Mouse (Mus musculus): ENCODE results near the gene Cisd2.

The Cisd2 gene

DNA sequence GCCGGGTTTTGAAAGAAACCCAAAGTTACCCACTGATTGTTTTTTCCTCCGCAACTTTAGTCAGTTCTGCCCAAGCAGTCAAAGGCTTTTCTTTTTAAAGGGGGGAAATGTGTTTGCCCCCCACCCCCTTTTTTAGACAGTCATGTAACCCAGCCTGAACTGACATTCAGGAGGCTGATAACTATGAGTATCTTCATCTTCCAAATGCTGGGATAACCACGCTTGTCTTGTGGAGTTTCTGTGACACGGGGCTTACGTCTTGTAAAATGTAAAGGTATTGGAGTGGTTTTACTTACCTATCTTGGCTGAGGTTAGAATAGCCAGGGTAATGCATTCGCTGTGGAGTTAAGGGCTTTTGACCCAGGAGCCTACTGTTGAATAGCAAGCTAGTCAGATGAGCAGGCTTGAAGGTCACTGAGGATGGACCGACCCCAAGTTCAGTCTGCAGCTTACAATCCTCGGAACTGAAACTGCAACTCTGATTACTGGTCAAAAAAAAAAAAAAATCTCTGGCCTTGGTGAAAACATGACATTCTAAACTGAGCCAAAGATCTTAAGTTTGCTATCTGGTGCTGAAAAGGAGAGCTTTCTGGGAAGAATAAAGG is at the start of gene Cisd2:
Gene Cisd2, minus strand, starts transcription at position 318 of the 605 bp plus-strand sequence.
- DNase-seq (ENCODE audit: low read depth, low spot score): peak; percentile 52

- no peak for DNase-seq (ENCODE audit: low read depth, low spot score)
Measured at GRCm38 (mm10) chr3:135470823-135471222, 47.1 kb upstream of the Cisd2 start.

GRCm38 (mm10) chr3:135469974-135470373 is 46.2 kb upstream of the Cisd2 start:
- DNase-seq (ENCODE audit: low read depth, low spot score): peak; percentile 95

DNA sequence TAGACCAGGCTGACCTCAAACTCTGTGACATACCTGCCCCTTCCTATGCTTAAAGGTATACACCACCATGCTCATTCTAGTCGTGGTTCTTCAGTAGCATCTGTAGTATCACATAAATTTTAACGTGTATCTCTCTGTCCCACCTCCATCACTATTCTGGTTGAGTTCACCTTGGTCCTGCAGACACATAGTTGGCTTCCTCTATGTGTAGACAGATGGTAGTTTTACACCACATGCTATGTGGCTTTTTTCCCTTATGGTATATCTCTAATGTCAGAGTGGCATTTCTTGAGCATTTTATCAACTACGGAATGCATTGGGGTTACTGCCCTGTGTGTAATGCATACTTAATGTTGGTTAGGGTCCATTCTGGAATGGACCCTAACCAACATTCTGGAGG is 45.4 kb upstream of the Cisd2 start:
- DNase-seq (ENCODE audit: low read depth, low spot score): no peak

- peak; percentile 27 for DNase-seq (ENCODE audit: low read depth, low spot score)
Measured at GRCm38 (mm10) chr3:135468402-135468801, 44.7 kb upstream of the Cisd2 start.

DNA sequence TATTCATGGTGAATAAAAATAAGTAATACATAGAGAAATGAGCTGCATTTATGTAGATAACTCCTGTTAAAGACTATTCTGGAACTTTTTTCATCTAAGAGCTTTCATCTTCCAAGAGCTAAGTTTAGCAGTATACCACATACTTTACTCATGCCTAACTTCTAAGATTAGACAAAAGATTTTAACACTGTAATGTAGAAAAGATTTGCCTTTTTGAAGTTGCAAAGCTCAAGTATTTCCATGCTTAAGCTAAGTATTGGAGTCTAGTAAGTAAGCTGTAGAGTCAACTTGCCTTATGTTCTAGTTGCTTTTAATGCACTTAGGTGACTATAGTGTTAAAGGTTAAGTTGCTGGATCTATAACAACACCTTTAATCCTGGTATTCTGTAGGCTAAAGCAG is 35.3 kb upstream of the Cisd2 start:
- no peak for DNase-seq (ENCODE audit: low read depth, low spot score)

DNA sequence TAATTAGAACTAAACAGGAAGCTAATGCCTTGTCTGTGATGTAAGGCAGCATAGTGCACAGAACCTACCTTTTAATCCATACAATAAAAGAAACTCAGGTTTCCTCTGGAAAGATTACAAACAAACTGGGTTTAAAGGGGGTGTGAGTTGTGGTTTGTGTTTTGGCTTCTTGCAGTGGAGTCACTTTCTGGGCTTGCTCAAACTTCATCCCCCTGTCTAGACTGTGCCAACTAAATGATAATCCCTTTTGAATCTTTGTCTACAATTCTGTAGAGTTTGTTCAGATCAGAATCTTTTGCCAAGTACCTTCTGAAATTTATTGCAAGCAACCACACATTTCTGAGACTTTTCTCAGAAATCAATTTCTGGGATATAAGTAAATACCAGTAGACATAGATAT is 21.2 kb upstream of the Cisd2 start:
- DNase-seq (ENCODE audit: low read depth, low spot score): no peak

- DNase-seq (ENCODE audit: low read depth, low spot score): no peak
Measured at GRCm38 (mm10) chr3:135440621-135441020, 16.9 kb upstream of the Cisd2 start.

- peak; percentile 85 for DNase-seq (ENCODE audit: low read depth, low spot score)
Measured at GRCm38 (mm10) chr3:135440221-135440620, 16.5 kb upstream of the Cisd2 start.

- no peak for DNase-seq (ENCODE audit: low read depth, low spot score)
Measured at GRCm38 (mm10) chr3:135439651-135440050, 15.9 kb upstream of the Cisd2 start.

- peak; percentile 79 for DNase-seq (ENCODE audit: low read depth, low spot score)
Measured at GRCm38 (mm10) chr3:135438913-135439531, 15.3 kb upstream of the Cisd2 start.

- peak; percentile 80 for DNase-seq (ENCODE audit: low read depth, low spot score)
Measured at GRCm38 (mm10) chr3:135438531-135438912, 14.8 kb upstream of the Cisd2 start.

- peak; percentile 99 for DNase-seq (ENCODE audit: low read depth, low spot score)
Measured at GRCm38 (mm10) chr3:135437758-135438495, 14.2 kb upstream of the Cisd2 start, which contains the start of gene Ube2d3. Gene Ube2d3, plus strand, starts transcription at chr3:135438149.

GRCm38 (mm10) chr3:135436901-135437616 is 13.3 kb upstream of the Cisd2 start:
- DNase-seq (ENCODE audit: low read depth, low spot score): no peak

- DNase-seq (ENCODE audit: low read depth, low spot score): peak; percentile 71
Measured at GRCm38 (mm10) chr3:135422856-135423607, 693 bp downstream of the Cisd2 start.

GRCm38 (mm10) chr3:135422232-135422855 is 1.4 kb downstream of the Cisd2 start:
- DNase-seq (ENCODE audit: low read depth, low spot score): peak; percentile 25

- no peak for DNase-seq (ENCODE audit: low read depth, low spot score)
Measured at GRCm38 (mm10) chr3:135421310-135421594, 2.5 kb downstream of the Cisd2 start.

- no peak for DNase-seq (ENCODE audit: low read depth, low spot score)
Measured at GRCm38 (mm10) chr3:135420542-135421309, 3.0 kb downstream of the Cisd2 start.

DNA sequence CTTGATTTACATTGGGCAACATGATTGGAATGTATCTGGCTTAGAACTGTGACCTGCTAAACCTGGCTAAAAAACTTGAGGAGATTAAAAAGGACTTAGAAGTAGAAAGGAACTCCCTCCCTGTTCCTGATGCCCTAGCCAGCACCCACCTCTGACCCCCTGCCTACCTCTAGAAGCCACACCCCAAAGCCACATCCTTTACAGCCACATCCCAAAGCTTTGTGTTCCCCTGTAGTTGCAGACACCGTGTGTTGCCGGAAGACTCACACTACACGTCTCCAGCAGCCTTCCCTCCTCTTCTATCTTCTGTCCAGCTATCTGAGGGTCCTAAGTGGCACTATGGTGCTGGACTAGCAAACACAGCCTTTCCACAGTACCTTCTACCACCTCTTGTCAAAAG is 5.9 kb downstream of the Cisd2 start:
- no peak for DNase-seq (ENCODE audit: low read depth, low spot score)

- DNase-seq (ENCODE audit: low read depth, low spot score): no peak
Measured at GRCm38 (mm10) chr3:135417245-135417644, 6.5 kb downstream of the Cisd2 start.
